Mouse (Mus musculus): Measurements from ENCODE around the gene Serac1.

Gene Serac1

GRCm38 (mm10) chr17:6079287-6080122 is at the start of gene Serac1, which contains the start of gene Gtf2h5:
Gene Serac1 (minus strand): TSS chr17:6079741.
Gene Gtf2h5 (plus strand): TSS chr17:6079786.
- DNase-seq (ENCODE audit: low spot score) = peak; percentile 99

GRCm38 (mm10) chr17:6128039-6128438 is 48.5 kb upstream of the Serac1 start:
- peak; percentile 26 for DNase-seq (ENCODE audit: low spot score)

GRCm38 (mm10) chr17:6125441-6125840 is 45.9 kb upstream of the Serac1 start:
- DNase-seq (ENCODE audit: low spot score) = no peak

- no peak for DNase-seq (ENCODE audit: low spot score)
Measured at GRCm38 (mm10) chr17:6123776-6124175, 44.2 kb upstream of the Serac1 start.

GRCm38 (mm10) chr17:6118861-6119260 is 39.3 kb upstream of the Serac1 start:
- no peak for DNase-seq (ENCODE audit: low spot score)

- no peak for DNase-seq (ENCODE audit: low spot score)
Measured at GRCm38 (mm10) chr17:6117917-6118316, 38.4 kb upstream of the Serac1 start.

- DNase-seq (ENCODE audit: low spot score) = no peak
Measured at GRCm38 (mm10) chr17:6117148-6117725, 37.7 kb upstream of the Serac1 start.

- DNase-seq (ENCODE audit: low spot score) = no peak
Measured at GRCm38 (mm10) chr17:6115085-6115484, 35.5 kb upstream of the Serac1 start.

- no peak for DNase-seq (ENCODE audit: low spot score)
Measured at GRCm38 (mm10) chr17:6113653-6114052, 34.1 kb upstream of the Serac1 start.

GRCm38 (mm10) chr17:6110956-6111355 is 31.4 kb upstream of the Serac1 start:
- DNase-seq (ENCODE audit: low spot score) = no peak

GRCm38 (mm10) chr17:6108175-6108574 is 28.6 kb upstream of the Serac1 start:
- DNase-seq (ENCODE audit: low spot score) = no peak

GRCm38 (mm10) chr17:6107015-6107601 is 27.6 kb upstream of the Serac1 start:
- peak; percentile 52 for DNase-seq (ENCODE audit: low spot score)

GRCm38 (mm10) chr17:6106361-6107014 is 26.9 kb upstream of the Serac1 start, which contains the start of gene Tulp4:
Gene Tulp4 (plus strand): TSS chr17:6106437.
- DNase-seq (ENCODE audit: low spot score) = peak; percentile 82

- DNase-seq (ENCODE audit: low spot score) = no peak
Measured at GRCm38 (mm10) chr17:6103566-6103965, 24.0 kb upstream of the Serac1 start.

GRCm38 (mm10) chr17:6102287-6102686 is 22.7 kb upstream of the Serac1 start:
- no peak for DNase-seq (ENCODE audit: low spot score)

- peak; percentile 46 for DNase-seq (ENCODE audit: low spot score)
Measured at GRCm38 (mm10) chr17:6097884-6098283, 18.3 kb upstream of the Serac1 start.

GRCm38 (mm10) chr17:6095579-6095978 is 16.0 kb upstream of the Serac1 start:
- no peak for DNase-seq (ENCODE audit: low spot score)

- no peak for DNase-seq (ENCODE audit: low spot score)
Measured at GRCm38 (mm10) chr17:6091604-6092003, 12.1 kb upstream of the Serac1 start.

GRCm38 (mm10) chr17:6083323-6083890 is 3.9 kb upstream of the Serac1 start:
- DNase-seq (ENCODE audit: low spot score) = no peak

- DNase-seq (ENCODE audit: low spot score) = no peak
Measured at GRCm38 (mm10) chr17:6073405-6073804, 6.1 kb downstream of the Serac1 start.

GRCm38 (mm10) chr17:6069866-6070265 is 9.7 kb downstream of the Serac1 start:
- no peak for DNase-seq (ENCODE audit: low spot score)

- no peak for DNase-seq (ENCODE audit: low spot score)
Measured at GRCm38 (mm10) chr17:6067613-6068012, 11.9 kb downstream of the Serac1 start.
